Mouse (Mus musculus) C2C12 (cell line): Measurements from ENCODE around the gene Rsph10b.

Experiments used
- CEBPB ChIP-seq: IDR thresholded peaks from one replicate; pipeline ENCODE4 v1.6.1; 2011; ENCODE audit warnings: low read depth, mild to moderate bottlenecking, control low read depth, moderate library complexity
- CTCF ChIP-seq: IDR thresholded peaks from one replicate; pipeline ENCODE4 v1.5.1; 2011; ENCODE audit not compliant: control insufficient read depth, insufficient read depth, insufficient read length
- MAX ChIP-seq: IDR thresholded peaks from one replicate; pipeline ENCODE4 v1.6.1; 2011; ENCODE audit warnings: mild to moderate bottlenecking, control low read depth

DNA sequence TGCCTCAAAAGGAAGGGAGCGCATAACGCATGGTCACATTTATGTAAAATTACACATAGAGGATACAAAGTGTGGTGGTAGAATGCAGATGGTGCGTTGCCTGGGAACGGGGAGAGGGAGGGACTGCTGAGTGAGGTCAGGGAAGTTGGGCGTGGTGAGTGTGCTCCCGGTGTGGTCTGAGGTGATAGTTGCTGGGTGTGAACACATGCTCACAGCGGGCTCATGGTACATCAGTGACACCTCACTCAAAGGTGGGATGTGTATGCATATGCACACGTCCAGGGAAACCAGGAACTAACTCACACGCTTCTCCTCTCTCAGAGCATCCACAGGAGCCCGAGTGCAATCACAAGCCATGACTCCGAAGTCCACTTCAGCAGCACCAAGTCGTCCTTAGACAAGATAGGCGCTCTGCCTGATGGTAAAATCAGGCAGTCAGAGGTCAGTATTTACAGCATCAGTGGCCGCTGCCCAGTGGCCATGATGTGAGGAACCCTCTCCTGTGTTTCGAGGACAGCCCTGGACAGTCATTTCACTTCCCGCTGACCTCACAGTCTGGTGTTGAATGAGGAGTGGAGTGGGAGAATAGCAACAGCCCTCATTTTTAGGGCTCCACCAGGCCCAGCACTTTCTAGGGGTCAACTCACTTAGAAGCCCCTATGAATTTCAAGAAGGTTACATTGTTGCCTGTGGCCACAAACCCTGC is 44.0 kb downstream of the Rsph10b start:
- TF ChIP-seq CTCF (no peak), CEBPB (no peak), MAX (no peak)
